Mouse (Mus musculus): ENCODE measurements at regions not wholly inside any gene's neighbourhood (a gene's known extent, or its start where the extent isn't known, plus 50 kb on each side); places are given as distances from the start of the nearest gene placed in this dataset.
A peak's percentile ranks its signal among the peaks of the same experiment; 100 is the strongest.

DNA sequence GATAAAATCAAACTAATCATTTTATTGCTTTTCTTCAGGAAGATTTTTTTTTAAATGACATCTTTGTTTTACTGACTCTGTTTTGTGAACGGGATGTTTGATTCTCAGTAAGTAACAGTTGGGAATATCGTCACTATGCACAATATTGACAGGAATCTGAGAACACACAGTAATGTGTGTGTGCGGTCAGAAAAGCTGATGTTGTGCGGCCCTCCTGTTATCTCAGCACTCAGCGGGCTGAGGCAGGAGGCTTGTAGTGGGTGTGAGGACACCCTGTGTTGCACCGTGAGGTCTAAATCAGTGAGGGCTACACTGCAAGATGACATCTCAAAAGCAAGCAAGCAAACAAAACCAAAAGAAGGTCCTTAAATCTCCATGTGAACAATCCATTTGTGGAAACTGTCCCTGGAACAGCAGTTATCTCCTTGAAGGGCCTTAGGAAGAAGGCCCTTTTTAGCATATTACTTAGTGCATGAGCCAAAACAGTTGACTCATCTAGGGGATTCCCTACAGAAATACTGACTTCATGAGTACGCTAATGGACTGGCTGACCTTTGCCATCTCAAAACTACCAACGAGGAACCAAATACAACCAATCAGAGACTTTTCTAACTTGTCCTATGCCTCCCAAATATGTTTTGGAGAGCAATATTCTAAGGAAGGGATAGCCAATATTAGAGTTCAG is 181.2 kb upstream of the Marcks start:
- no peak for DNase-seq

DNA sequence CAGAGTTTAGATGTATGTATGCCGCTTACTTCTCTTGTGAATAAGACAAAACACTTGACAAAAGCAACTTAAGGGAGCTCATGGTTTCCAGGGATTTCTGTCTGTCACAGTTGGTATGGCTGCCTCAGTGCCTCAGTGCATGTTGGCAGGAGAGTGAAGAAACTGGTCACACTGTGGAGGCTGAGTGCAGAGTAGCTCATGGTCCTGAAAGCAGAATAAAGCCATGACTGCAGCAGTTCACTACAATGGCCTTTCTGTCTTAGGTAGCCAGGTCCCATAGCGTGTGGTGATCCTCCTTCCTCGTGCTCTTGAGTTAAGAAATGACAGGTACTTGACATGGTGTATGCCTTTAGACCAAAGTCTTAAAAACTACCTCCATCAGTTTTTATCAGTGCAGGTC is 178.0 kb upstream of the Marcks start:
- DNase-seq, result no peak

DNA sequence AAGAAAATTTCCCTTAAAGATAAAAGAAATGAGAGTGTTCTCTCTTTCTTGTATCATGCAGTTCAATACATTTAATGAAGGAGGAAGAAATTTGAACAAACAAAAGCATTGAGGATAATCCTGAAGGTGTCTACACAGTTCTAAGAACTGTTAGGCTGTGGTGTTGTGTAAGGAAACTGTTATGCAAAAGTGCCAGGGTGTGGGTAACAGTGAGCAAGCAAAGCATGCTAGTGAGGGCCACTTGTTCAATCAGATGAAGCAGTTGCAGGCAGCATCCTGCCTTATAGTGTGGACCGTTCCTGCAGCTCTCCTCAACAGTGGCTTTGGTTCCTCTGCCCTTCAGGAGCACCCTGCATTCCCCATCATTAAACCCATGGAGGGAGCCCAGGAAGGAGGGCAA is 177.1 kb upstream of the Marcks start:
- DNase-seq, result no peak

DNA sequence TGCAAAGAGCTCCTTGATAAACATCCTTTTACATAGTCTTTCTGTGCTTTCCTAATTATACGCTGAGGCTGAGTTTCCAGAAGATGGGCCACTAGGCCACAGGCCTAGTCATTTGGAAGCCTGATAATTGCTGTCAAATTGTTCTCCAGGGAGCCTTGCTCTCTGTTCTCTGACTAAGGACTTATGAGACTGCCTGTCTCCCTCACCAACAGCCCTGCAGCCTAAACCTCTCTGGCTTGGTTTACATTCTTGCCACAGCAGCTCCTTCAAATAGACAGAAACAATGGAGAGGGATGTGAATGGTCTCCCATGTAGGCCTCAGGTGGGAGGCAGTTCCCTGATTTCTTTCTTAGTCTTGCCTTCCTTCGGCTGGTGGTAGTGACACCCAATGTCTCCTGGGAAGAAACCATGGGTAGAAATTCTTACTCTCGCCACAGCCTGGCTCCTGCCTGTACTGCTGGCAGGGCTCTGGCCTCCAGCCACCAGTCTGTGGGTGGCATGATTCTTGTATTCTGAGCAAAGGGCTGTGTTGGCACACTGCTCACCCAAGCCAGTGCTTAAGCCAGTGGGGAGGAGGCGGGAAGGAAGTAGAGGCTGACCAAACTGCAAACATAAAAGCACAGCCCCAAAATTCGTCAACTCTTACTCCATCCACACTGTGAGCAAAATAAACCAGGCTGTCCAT is 176.2 kb upstream of the Marcks start:
- peak; percentile 60 for DNase-seq

DNA sequence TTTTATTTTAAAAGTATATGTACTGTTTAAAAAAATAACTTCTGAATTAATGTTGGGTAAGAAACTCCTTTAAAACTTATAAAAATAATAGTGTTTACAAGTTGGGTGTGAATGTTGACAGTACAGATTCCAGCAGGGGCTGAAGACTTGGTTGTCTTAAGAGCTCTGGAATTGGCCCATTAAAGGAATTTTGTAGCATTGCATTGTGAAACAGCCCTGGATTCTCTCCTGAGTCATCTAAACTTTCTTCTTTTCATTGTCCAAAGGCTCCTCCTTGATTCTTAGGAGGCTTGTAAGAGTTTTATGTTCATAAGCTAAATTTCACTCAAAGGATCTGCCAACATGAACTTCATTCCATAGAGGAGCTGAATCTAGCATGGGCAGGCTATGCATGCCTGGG is 174.7 kb upstream of the Marcks start:
- DNase-seq, result no peak

DNA sequence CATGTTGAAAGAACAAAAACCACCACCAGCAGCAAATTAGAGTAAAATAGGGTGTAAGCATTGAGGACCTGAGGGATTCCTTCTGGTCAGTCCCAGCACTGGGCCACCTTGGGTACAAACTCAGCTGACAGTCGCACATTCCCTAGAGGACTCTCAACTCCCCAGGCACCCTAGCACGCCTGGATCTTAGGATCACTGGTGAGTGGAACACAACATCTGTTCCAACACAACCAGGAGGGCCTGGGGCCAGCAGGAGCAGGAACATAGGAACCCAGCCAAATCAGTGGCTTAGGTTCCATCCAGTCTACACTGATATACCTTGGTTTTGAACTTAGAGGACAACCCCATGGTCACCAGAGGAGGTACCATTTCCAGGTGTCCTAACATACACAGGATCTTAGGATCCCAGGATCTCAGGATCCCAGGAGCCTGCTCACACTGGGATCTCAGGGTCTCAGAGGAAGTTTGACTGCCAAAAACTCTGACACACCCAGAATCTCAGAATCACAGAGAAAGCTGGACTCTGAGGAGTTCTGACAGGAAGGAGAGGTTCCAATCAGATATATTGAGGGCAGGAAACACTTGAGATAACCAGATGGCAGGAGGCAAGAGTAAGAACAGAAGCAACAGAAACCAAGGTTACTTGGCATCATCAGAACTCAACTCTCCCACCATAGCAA is 171.7 kb upstream of the Marcks start:
- DNase-seq, result no peak

DNA sequence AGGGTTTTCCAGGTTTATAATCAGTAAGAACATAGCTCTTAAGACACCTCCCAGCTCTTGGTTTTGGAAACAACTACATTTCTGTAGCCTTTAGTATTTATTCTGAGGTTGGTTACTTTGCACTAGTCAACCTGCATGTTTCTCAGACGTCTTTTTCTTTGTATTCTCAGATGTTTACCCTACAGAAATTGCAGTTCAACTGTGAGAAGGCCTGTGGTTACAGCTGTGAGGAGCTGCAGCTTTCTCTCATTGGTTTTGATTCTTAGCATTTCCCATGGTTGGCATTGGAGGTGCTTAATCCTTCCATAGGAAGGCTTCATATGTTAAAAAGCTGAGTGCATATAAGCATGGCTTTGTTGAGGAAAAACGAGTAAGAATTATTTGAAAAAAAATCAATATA is 165.9 kb upstream of the Marcks start:
- DNase-seq, result no peak

DNA sequence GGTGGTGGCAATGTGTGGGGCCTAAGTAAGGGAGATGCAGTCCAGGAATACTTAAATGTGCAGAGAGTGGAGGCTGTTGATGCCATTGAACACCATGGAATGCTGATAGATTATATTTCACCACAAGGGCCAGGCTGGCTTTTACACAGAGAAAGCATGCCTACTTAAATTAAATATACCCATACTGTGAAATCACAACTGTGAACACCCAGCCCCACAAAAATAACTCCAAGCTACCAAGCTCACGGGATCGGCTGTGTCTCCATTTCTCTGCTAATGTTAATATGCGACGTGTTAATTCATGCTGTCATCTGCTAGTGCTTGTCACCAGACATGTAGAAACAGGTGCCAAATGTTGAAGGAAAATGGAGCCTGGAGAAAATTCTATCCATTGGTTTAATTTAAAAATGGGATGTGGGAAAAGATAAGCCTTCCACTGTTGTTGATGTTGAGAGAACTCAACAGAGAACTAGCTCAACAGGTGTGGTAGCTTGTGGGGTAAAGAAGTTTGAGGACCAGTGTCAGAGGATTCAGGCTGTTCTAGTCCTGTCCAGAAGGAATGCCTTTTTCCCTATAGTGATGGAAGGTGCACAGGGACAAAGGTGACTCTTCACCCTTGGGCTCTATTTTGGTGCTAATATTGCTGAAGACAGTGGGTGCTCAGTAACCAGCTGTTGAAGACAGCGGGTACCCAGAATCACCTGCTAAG is 161.6 kb upstream of the Marcks start:
- DNase-seq, result no peak

DNA sequence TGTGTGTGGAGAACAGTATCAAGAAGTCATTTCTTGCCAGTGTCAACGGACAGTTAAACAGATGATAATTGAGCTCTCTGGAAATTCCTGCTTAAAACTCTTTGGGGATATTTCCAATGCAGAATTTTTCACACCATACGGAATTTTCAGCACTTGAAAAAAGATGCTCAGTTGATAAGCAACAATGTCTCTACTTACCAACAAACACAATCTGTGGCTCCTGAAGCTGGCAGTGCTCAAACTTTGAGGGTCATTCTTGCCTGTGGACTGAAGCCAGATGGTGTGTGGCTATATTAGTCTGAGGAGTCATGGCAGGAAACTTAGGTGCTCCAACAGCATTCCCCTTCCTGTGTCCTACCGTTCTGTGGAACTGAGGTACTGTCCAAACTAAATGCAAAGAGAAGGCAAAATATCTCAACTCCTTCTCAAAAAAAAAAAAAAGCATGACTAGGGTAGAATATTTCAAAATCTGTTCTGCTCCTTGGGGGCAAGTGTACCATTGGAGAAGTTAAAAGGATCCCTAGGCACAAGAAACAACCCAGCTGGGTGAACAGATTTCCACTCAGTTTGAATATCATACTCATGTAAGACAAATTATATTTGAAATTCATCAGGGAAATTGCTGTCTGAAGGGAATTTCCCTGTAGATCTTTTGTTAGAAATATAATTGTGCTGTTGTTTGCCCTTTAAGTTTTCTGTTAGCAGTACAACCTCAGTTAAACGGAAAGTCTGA is 160.1 kb upstream of the Marcks start:
- DNase-seq, result no peak

DNA sequence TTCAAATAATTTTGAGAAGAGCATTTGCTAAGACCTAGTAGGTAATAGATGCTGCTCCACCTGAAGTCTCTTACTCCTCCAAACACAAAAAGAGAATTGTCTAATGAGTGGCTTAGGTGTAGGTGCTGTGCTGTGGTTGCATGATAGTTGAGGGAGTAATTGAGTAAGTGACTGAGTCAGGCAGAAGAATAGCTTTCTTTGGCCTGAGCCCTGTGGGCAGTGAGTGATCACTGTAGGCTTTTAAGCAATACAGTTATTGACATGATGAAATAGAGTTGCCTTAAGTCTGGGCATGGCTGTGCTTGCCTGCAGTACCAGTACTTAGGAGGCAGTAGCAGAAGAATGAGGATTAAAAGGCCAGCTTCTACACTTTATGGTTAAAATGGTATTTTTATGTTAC is 155.5 kb upstream of the Marcks start:
- DNase-seq, result no peak

DNA sequence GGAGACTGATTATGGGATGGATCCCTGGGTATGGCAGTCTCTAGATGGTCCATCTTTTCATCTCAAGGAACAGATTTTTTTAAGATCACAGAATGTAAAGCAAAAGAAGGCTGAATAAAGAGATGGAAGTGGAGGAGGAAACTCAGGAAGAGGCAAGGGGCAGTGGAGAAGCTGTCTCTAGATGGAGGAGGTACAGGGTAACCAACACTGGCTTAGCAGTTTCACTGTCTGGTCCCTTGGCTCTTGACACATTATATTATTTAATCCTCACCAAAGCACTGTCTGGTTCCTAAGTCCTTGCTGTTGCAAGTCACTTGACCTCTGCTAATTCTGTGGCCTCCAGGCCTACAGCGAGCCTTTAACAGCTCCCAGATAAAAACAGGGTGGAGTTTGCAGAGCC is 154.6 kb upstream of the Marcks start:
- DNase-seq, result no peak

DNA sequence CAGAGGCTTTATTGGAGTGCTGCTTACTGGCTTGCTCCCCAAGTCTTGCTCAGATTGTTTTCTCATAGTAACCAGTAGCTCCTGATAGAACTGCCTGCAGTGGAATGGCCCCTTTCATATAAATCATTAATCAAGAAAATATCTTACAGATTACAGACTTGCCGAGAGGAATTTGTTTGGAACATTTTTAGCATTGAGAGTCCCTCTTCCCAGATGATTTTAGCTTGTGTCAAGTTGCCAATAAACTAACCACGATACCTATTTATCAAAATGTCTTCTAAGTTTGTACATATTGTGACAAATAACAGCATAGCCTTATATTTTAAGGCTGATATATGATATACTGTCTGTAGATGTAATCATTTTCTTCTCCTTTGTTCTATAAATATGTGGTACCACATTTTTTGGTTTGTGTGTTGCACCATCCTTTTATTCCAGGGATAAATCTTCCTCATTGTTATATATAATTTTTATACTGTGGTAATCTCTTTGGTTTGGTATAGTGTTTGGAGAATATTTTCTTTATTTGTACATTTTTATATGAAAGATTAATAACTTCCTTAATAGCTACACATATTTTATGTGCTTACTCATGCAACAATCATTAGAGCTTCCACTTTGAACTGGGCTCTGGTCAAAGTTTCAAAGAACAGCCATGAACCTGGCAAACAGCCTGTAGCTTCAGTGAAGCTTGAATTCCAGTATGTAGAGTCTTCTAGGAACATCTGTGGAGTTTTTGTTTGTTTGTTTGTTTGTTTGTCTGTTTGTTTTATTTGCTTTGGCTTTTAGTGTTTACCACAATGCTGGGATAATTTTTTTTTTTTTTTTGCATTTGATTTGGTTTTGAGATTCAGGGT is 153.1 kb upstream of the Marcks start:
- DNase-seq, result no peak

DNA sequence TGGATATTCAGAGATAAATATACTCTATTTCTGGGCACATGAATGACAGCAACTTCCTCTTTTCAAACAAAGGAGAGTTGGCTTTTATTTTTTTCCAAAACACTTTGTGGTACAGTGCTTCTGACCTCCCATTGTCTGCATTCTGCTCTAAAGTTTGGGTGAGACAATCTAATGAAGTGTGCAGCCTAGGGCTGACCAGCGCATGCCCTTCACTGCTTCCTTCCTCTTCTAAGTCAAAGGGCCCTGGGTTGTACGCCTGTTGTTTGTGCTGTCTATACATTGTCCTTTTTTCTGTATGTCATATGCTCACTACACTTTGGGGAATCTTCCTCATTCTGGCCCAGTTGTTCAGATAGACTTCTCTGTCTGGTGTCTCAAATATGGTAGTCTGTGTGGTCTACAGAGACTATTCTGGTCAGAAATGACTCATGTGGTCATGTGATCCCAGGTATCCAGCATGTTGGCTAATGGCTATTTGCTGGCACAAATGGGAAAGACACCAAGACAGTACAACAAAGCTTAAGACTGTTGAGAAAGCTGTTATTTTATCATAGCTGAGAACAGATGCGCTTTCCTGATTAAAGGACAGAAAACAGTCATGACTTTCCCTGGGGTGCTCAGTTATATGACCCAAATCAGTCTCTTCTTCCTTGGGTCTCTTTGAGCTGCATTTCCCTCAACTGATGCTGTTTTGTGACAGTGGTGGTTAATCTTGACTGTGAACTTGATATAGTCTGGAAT is 151.4 kb upstream of the Marcks start:
- DNase-seq, result no peak

DNA sequence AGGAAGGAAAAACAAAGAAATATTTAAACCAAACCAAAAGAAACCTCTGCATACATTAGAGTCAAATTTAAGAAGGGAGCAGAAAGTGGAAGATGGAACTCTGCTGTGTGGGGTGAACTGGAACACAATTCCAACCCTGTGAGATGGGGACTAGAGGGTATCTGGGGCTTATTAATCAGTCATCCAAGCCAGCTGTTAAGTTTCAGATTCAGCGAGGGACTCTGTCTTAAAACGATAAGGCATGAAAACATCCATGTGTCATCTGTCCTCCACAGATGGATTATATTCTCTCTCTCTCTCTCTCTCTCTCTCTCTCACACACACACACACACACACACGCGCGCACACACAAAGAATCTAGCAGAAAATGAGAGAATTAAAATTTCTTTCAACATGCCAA is 147.6 kb upstream of the Marcks start:
- DNase-seq, result no peak

DNA sequence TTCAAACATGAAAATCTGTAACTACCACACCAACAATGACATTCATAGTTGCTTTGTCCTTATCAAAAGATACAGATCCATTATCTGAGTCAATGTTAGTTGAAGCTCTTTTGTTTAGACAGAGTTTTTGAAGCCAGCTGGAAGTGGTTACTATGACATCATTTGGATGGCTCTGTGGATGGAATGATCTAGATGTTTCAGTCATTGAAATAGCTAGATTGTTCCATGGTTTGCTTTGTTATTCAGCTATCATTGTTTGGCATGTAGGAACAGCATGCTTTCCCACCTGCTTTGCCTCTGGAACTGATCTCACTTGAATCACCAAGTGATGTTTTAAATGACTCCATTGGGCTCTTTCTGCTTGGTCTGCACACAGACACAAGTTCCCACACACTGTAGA is 144.2 kb upstream of the Marcks start:
- DNase-seq, result no peak

DNA sequence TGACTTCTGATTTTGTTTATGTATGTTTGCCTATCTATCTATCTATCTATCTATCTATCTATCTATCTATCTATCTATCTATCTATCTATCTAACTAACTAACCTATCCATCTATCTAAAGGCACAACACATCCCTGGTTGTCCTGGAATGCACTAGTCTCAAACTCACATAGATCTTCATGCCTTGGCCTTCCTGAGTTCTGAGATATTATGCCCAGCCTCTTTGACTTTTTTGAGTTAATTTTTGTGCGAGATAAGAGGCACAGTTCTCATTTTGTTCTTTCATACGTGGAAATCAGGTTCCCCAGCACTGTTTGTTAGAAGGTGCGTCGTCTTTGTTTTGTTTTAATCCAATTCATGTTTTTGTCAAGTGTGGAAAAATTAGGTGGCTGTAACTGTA is 142.1 kb upstream of the Marcks start:
- DNase-seq, result no peak

DNA sequence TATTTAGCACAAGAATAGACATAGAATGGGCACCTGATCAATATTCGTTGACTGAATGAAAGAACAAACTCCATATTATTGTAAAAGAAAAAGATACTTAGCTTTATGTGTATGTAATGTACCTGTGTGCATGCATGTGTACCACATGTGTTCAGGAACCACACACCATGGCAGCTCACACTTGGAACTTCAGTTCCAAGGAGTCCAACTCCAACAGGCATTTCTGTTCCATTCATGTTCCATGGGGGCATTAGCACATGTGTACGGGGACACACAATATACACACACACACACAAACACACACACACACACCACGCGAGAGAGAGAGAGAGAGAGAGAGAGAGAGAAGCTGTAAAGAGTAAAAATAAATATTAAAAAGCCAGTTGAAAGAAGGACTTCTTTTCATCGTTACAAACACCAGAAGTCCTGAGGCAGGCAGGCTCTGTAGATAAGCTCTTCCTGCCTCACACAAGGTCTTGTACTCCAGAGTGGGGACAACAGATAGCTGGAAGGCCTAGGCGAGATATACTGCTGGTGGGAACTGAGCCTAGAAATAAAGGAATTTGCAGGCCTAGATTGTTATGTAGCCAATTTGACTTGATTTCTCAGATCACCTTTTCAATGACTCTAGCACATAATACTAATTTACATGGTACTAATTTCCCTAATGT is 141.6 kb upstream of the Marcks start:
- no peak for DNase-seq

DNA sequence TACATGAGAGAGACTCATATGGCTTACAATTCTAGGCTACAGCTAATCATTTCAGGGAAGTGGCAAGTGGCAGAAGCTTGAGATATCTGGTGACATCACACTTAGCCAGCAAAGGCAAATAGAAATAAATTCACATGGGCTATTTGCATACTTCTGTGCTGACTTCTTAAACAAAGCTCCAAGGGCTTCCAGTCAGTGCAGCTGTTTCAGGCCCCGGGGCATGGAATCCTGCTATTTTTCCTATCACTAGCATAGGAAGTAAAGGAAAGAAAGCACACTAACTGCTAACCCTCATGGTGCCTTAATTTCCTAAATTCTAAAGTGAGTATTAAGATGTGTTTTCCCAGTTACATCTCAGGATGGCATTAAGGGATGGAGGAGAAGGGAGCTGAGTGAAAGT is 140.6 kb upstream of the Marcks start:
- DNase-seq, result no peak

DNA sequence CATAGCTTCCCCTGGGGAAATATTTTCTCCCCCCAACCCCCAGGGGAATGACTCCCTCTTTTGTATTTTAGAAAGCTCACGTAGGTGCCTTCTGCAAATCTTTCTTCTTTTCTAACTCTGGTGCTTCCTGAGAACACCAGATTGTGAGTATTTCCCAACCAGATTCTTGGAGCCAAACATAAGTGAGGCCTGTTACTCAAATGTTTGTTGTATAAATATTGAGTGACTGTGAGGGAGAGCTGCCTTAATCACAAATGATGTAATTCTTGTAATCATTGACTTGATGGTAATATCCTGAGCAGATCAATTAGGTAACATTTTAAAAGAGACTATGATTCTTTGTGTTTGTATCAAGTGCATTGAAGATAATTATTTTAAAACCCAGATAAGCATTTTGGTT is 137.1 kb upstream of the Marcks start:
- no peak for DNase-seq

DNA sequence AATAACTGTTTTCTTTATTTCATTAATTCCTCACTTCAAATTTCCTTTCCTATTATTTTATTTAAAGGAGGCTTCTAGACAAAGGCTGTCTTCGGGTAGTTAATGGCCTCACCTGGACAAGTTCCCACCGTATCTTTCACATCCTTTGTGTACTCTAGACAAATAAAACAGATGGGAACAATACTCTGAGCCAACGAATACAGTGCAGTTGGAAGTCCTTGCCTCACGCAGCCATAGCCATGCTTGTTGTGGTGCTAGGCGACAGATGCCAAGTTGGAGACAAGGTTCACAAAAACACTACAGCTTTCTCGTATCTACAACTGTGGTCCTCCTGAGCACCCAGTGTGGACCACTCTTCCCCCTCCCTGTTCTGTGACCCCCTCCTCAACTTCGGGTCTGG is 136.6 kb upstream of the Marcks start:
- DNase-seq, result no peak
